Mouse (Mus musculus) heart, embryonic 16.5 days (tissue): ENCODE results near the gene Stx1b. TPM values are rescaled to one million over a fixed set of nuclear protein-coding genes. Genes with fewer than 3 reads are reported as not detected.

ENCODE experiments used
- ATAC-seq: fragments of 200-750 bp; cut with Nextera tagmentation; replicated peaks from 2 replicates; pipeline ENCODE4 v1.8.0; 2017; ENCODE audit warnings: moderate number of reproducible peaks; ENCODE audit not compliant: insufficient read depth, low FRiP score; ENCODE audit errors: extremely low read depth
- H3K27ac ChIP-seq: fragments of 300-500 bp; sonication (generic); 2 replicates; pipeline ENCODE4 v1.5.1; 2014; ENCODE audit warnings: mild to moderate bottlenecking, low read length, control low read depth, moderate library complexity
- H3K27me3 ChIP-seq: fragments of 300-500 bp; sonication (generic); 2 replicates; pipeline ENCODE4 v1.6.1; 2014; ENCODE audit warnings: low read length, mixed read lengths; ENCODE audit not compliant: control insufficient read depth, insufficient read depth
- H3K36me3 ChIP-seq: fragments of 300-500 bp; sonication (generic); 2 replicates; pipeline ENCODE4 v1.6.1; 2014; ENCODE audit not compliant: control insufficient read depth, insufficient read depth
- H3K4me1 ChIP-seq: fragments of 300-500 bp; sonication (generic); 2 replicates; pipeline ENCODE4 v1.6.1; 2014; ENCODE audit warnings: low read length, mixed read lengths; ENCODE audit not compliant: control insufficient read depth, insufficient read depth
- H3K4me2 ChIP-seq: fragments of 300-500 bp; sonication (generic); 2 replicates; pipeline ENCODE4 v1.6.1; 2014; ENCODE audit warnings: low read depth, mild to moderate bottlenecking, control low read depth, low read length
- H3K4me3 ChIP-seq: fragments of 300-500 bp; sonication (generic); 2 replicates; pipeline ENCODE4 v1.5.1; 2014; ENCODE audit warnings: mild to moderate bottlenecking, control low read depth, low read length
- H3K9ac ChIP-seq: fragments of 300-500 bp; sonication (generic); 2 replicates; pipeline ENCODE4 v1.6.1; 2014; ENCODE audit warnings: low read length, control low read depth
- H3K9me3 ChIP-seq: fragments of 300-500 bp; sonication (generic); replicated peaks from 2 replicates; pipeline ENCODE4 v1.6.1; 2016; ENCODE audit warnings: low read length; ENCODE audit not compliant: control insufficient read depth
- WGBS: fragments of 180-500 bp; shearing (Covaris S2); extraction: QIAGEN DNeasy Blood & Tissue Kit; methylation state at CpG from one replicate; pipeline ENCODE4 v1.1.7; 2014; 5-methylcytosine and 5-hydroxymethylcytosine counted together
- polyA plus RNA-seq: library from polyadenylated mRNA; unstranded; fragments of >200 nt; fragmentation: Nextera tagmentation; extraction: Ambion mirVana; gene quantifications from 2 replicates; pipeline ENCODE4 v1.2.1, GENCODE M21; 2015

Gene Stx1b
- 1.0 and 1.3 TPM in 2 replicates for polyA plus RNA-seq

- no peaks in the 10 kb centered on the region for H3K9me3 ChIP-seq
- peak within 1 kb of the TSS; percentile 47 for H3K4me3 ChIP-seq
- peak within 1 kb of the TSS; percentile 59 for H3K4me2 ChIP-seq
- no peak within 1 kb of the TSS for H3K27ac ChIP-seq
- peak within 1 kb of the TSS; percentile 62 for H3K9ac ChIP-seq
- 11% methylated on average over 27 of the region's 38 CpGs for WGBS
- H3K27me3 ChIP-seq, result no peaks in the 10 kb centered on the region; the same call in 1 of the 2 replicates
- no peak for ATAC-seq
- 0 out of 2 replicates have a peak, but pooled peaks cover 3% of the 10 kb centered on the region for H3K4me1 ChIP-seq
- H3K36me3 ChIP-seq, result no peaks in the 10 kb centered on the region
Observed at GRCm38 (mm10) chr7:127824176-127824871, at the start of gene Stx1b, which contains the start of gene Stx4a. Gene Stx1b (minus strand): TSS chr7:127824549. Gene Stx4a (plus strand): TSS chr7:127824294.

- Histone ChIP-seq H3K9ac (no peak overlapping the region), H3K4me2 (no peak overlapping the region), H3K9me3 (no peaks in the 10 kb centered on the region), H3K27me3 (no peaks in the 10 kb centered on the region), H3K36me3 (peaks cover 22% of the 10 kb centered on the region), H3K27ac (no peak overlapping the region), H3K4me3 (no peak overlapping the region), H3K4me1 (peaks cover 16% of the 10 kb centered on the region)
- ATAC-seq, result no peak
- WGBS, result 82% methylated on average over 5 of the region's 5 CpGs
Observed at GRCm38 (mm10) chr7:127870136-127870821, 45.9 kb upstream of the Stx1b start.

- Histone ChIP-seq H3K4me1 (peaks cover 8% of the 10 kb centered on the region), H3K9me3 (no peaks in the 10 kb centered on the region), H3K9ac (0 out of 2 replicates have a peak overlapping the region, but pooled peaks have one; percentile 7), H3K4me2 (no peak overlapping the region), H3K27ac (0 out of 2 replicates have a peak overlapping the region, but pooled peaks have one; percentile 9), H3K4me3 (no peak overlapping the region), H3K36me3 (peaks cover 22% of the 10 kb centered on the region), H3K27me3 (no peaks in the 10 kb centered on the region)
- no peak for ATAC-seq
- WGBS, result 45% methylated on average over 3 of the region's 3 CpGs
Observed at GRCm38 (mm10) chr7:127869149-127869810, 44.9 kb upstream of the Stx1b start.

- WGBS, result 95% methylated on average over 18 of the region's 18 CpGs
- Histone ChIP-seq H3K4me1 (peaks cover 4% of the 10 kb centered on the region; the same call in 1 of the 2 replicates), H3K4me3 (no peak overlapping the region), H3K9ac (no peak overlapping the region), H3K36me3 (peaks cover 22% of the 10 kb centered on the region), H3K4me2 (no peak overlapping the region), H3K9me3 (no peaks in the 10 kb centered on the region), H3K27me3 (no peaks in the 10 kb centered on the region), H3K27ac (no peak overlapping the region)
- no peak for ATAC-seq
Observed at GRCm38 (mm10) chr7:127867641-127868040, 43.3 kb upstream of the Stx1b start.

- WGBS, result 94% methylated on average over 12 of the region's 12 CpGs
- H3K36me3 ChIP-seq, result peaks cover 22% of the 10 kb centered on the region
- no peak overlapping the region for H3K4me2 ChIP-seq
Observed at GRCm38 (mm10) chr7:127866434-127866833, 42.1 kb upstream of the Stx1b start.

GRCm38 (mm10) chr7:127858258-127858657, 33.9 kb upstream of the Stx1b start:
- H3K36me3 ChIP-seq, result no peaks in the 10 kb centered on the region
- H3K9ac ChIP-seq, result no peak overlapping the region
- H3K9me3 ChIP-seq, result no peaks in the 10 kb centered on the region
- no peaks in the 10 kb centered on the region for H3K27me3 ChIP-seq
- no peak overlapping the region for H3K4me3 ChIP-seq
- 80% methylated on average over 6 of the region's 6 CpGs for WGBS
- no peak overlapping the region for H3K27ac ChIP-seq
- no peak overlapping the region for H3K4me2 ChIP-seq
- ATAC-seq, result no peak
- no peaks in the 10 kb centered on the region for H3K4me1 ChIP-seq

More at GRCm38 (mm10) chr7:127866434-127866833, 42.1 kb upstream of the Stx1b start:
- H3K4me1 ChIP-seq, result peaks cover 4% of the 10 kb centered on the region; the same call in 1 of the 2 replicates
- H3K9me3 ChIP-seq, result no peaks in the 10 kb centered on the region
- no peak for ATAC-seq
- H3K27ac ChIP-seq, result no peak overlapping the region
- H3K9ac ChIP-seq, result no peak overlapping the region
- no peaks in the 10 kb centered on the region for H3K27me3 ChIP-seq
- no peak overlapping the region for H3K4me3 ChIP-seq

- no peak overlapping the region for H3K4me2 ChIP-seq
- no peak overlapping the region for H3K4me3 ChIP-seq
- peaks cover 8% of the 10 kb centered on the region for H3K36me3 ChIP-seq
- H3K4me1 ChIP-seq, result no peaks in the 10 kb centered on the region
- H3K9ac ChIP-seq, result no peak overlapping the region
- no peaks in the 10 kb centered on the region for H3K27me3 ChIP-seq
- no peak for ATAC-seq
- no peak overlapping the region for H3K27ac ChIP-seq
- no peaks in the 10 kb centered on the region for H3K9me3 ChIP-seq
- WGBS, result 68% methylated on average over 5 of the region's 5 CpGs
Observed at GRCm38 (mm10) chr7:127850906-127851305, 26.6 kb upstream of the Stx1b start.

GRCm38 (mm10) chr7:127849973-127850875, 25.9 kb upstream of the Stx1b start:
- Histone ChIP-seq H3K27ac (no peak overlapping the region), H3K36me3 (peaks cover 8% of the 10 kb centered on the region), H3K9ac (no peak overlapping the region), H3K27me3 (no peaks in the 10 kb centered on the region), H3K9me3 (no peaks in the 10 kb centered on the region), H3K4me3 (no peak overlapping the region), H3K4me2 (no peak overlapping the region), H3K4me1 (no peaks in the 10 kb centered on the region)
- ATAC-seq, result no peak
- WGBS, result 60% methylated on average over 6 of the region's 6 CpGs
